Mouse (Mus musculus): ENCODE measurements around the gene Dcdc2a. TPM values are rescaled to one million over a fixed set of nuclear protein-coding genes. Genes with fewer than 3 reads are reported as not detected.

The Dcdc2a gene
- total RNA-seq, 2 experiments from 2014 or later: 9.5 to 10.4 TPM

DNA sequence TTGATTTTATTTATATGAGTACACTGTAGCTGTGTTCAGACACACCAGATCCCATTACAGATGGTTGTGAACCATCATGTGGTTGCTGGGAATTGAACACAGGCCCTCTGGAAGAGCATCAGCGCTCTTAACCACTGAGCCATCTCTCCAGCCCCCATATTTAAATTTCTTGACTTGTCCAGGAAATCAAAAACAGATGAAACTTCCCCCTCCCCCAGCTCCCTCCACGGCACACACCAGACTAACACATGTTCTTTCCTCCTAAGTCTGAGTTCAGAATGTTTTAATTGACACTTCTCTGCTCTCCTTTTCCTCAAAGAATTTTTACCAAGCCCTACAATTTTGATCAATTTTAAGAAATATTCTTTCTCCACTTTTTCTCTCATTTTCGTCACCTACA is 113.1 kb downstream of the Dcdc2a start:
- DNase-seq (ENCODE audit: low spot score in 2 of 2): no peak

GRCm38 (mm10) chr13:25177835-25178234 is 122.0 kb downstream of the Dcdc2a start:
- DNase-seq (ENCODE audit: low spot score in 2 of 2): no peak

DNA sequence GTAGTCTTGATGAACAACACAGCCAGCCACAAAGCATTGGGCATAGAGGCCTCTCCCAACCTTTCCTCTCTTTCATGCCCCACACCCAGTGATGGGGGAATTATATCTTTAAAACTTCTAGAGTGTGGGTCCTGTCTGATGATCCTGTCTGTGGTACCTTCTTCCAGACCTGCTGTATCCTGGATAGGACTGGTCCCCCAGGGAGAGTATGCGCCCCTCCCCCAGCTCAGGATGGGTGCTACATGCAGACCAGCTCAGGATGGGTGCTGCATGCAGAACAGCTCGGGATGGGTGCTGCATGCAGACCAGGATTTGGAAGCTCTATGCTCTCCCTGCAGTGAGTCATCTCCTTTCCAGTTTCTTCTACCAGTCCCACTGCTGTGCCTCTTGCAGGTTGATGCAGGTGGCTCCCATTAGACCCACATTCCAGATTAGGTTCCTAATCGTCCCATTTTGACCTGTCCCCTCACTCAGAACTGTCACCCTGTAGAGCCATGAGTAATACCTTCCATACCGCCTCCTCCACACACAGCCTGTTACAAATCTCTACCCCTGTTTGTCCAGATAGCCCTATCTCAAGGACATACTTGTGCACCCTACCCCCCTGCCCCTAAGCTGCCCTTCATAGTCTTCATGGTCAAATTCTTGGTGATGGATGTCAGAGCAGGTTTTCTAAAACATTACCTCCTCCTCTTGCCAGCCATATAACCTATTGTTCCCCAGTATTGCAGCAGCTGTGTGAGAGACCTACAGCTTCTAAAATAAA is 122.6 kb downstream of the Dcdc2a start:
- no peak for DNase-seq (ENCODE audit: low spot score in 2 of 2)

GRCm38 (mm10) chr13:25186436-25187325 is 130.9 kb downstream of the Dcdc2a start:
- peak; percentile 17 to 30 for DNase-seq (ENCODE audit: low spot score in 2 of 2)

DNA sequence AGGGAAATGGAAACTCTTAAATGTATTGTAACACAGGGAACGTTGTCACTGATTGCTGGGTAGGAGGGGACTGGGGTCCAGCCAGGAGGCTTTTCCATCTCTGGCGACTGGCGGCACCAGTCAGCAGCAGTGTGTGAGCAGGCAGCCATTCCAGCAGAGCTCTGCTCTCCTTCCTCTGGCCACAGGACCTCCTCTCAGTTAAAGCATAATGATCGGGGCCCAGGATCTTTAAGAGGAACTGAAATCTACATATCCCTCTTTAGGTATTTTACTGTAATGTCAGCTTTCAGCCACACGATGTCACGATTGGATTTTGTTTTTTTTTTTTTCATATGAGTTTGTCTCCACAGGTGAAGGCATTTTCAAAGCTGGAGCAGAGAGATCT is 131.5 kb downstream of the Dcdc2a start:
- peak; percentile 17 to 24 for DNase-seq (ENCODE audit: low spot score in 2 of 2)

GRCm38 (mm10) chr13:25189419-25190144 is 133.8 kb downstream of the Dcdc2a start:
- no peak for DNase-seq (ENCODE audit: low spot score in 2 of 2)

DNA sequence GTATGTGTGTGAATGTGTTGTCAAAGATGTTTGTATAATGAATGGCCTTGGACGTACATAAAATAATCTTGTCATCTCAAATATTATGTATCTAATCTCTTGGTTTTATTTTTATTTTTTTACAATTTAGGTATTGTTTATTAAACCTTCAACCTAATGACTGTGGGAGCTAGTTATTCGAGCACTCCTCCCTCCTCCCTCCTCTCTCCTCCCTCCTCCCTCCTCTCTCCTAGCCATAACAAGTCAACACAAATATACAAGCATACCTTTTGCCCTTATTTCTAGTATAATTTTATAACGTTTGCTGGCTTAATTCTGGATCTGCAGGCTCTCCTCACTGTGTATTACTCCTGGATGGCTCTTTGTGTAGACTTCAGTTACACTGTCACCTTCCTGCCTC is 134.4 kb downstream of the Dcdc2a start:
- no peak for DNase-seq (ENCODE audit: low spot score in 2 of 2)

DNA sequence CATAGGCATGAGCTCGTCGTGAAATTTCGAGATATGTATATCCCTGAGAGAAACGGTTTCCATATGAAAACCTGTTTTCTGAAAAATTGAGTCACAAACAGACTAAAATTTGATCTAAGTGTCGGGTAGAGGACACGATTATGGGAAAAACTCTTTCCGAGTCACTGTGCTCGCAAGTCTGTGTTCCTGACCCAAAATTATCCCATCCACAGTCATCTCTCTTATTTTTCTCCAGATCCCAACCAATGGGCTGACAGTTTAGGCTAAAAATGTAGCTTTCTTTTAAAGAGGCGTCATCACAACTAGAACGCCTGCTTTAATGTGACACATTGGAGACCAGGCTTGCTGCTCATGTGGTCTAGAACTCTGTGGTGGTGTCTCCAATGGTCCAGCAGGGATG is 139.9 kb downstream of the Dcdc2a start:
- no peak for DNase-seq (ENCODE audit: low spot score in 2 of 2)

DNA sequence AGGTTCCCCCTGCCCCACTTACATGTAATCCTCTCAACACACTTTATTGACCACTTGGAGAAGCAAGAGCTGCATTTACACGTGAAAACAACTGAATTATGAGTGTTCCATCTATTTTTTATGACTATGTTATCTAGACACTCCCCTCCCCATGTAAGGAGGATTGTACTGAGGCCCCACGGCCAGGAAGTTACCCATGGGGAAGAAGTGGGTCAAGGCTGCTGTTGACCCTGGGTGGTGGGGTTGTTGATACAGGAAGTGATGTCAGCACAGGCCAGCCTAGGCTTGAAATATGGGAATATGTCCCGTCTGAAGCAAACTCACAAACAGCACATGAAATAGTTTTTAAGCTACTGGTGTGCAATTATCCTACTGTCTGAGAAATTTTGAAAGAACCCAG is 144.1 kb downstream of the Dcdc2a start:
- DNase-seq (ENCODE audit: low spot score in 2 of 2): no peak

DNA sequence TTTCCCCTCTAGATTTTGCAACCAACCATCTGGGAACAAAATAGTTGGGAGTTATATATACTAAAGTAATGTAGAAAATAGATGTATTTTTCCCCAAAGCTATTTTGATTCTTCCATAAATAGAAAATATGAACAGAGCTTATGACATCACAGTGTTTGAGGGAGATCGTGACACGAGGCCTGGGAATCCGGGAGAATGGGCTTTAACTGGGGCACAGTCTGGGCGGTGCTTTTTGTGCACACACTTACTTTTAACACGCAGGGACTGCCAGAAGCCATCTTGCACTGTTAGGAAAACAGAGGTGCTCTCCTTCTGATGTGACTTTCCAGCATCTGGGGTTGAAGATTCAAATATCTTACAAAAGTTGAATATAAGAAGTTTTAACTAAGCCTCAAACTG is 151.1 kb downstream of the Dcdc2a start:
- DNase-seq (ENCODE audit: low spot score in 2 of 2): no peak

DNA sequence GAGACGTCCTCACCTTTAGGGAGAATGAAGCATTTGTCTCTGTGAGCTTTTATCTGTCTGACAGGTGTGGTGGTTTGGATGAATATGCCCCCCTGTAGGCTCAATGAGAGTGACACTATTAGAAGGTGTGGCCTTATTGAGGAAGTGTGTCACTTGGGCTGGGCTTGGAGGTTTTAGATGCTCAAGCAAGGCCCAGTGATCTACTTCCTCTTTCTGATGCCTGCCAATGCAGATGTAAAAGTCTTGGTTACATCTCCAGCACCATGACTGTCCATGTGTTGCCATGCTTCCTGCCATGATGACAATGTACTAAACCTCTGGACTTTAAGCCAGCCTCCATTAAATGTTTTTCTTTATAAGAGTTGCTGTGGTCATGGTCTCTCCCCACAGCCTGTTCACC is 162.6 kb downstream of the Dcdc2a start:
- DNase-seq (ENCODE audit: low spot score in 2 of 2): no peak

DNA sequence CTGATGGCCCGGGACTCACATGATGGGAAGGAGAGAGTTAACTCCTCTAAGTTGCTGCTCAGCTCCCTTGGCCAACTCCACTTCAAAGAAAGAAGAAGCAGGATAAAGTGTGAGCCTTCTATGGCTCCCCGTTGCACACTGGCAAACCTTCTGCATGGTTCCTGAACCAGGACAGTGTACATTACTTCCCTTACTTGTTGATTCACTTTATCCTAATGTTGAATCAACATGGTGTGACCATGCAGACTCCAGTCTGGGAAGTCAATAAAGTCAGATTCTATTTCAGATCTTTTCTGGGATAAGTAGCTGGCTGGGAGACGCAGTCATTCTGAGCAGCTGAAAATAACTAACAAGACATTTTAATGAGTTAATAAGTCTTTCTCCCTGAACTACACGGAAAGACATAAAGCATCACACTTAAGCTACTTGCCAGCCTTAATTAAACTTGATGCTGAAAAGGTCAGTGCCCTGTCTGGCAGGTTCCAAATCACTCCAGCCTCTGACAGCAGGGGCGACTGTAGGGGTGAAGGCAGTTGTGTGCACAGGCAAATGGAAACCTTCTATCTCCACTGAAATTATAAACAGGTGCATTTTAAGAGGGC is 164.5 kb downstream of the Dcdc2a start:
- DNase-seq (ENCODE audit: low spot score in 2 of 2): no peak

DNA sequence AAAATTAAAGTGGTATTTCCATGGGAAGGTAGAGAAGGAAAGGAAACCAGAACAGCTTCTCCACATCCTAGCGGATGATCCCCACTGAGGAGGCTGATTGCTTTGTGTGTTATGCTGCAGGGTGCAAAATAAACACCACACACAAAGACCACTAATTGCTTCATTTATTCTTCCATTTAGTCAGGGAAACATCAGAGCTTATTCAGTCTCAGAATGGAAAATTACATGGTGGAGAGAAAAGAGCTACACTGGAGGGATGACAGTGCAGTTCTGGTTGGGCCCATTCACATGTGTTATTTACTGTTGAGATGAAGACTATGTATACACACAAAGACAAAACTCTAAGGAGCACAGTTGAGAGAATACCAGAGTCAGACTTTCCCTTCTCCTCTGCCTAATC is 196.1 kb downstream of the Dcdc2a start:
- DNase-seq (ENCODE audit: low spot score in 2 of 2): no peak

GRCm38 (mm10) chr13:25254478-25255263 is 198.9 kb downstream of the Dcdc2a start:
- DNase-seq (ENCODE audit: low spot score in 2 of 2): no peak

GRCm38 (mm10) chr13:25257608-25258007 is 201.8 kb downstream of the Dcdc2a start:
- DNase-seq (ENCODE audit: low spot score in 2 of 2): no peak

Other genes starting within 250 kb of the Dcdc2a start
- 10 to 100 TPM; 73.0 to 83.6 TPM for gene Acot13, start 224.5 kb upstream of the Dcdc2a start, total RNA-seq (2021)
- 10 to 100 TPM; 22.8 to 23.2 TPM for gene Tdp2, start 224.3 kb upstream of the Dcdc2a start, total RNA-seq (2021)
- gene D130043K22Rik, start 210.9 kb upstream of the Dcdc2a start, total RNA-seq (2021): 10 to 100 TPM; 27.8 to 28.1 TPM
- gene Aldh5a1, start 118.3 kb upstream of the Dcdc2a start, total RNA-seq (2021): 10 to 100 TPM; 69.4 to 71.2 TPM
- gene Gpld1, start 112.9 kb upstream of the Dcdc2a start, total RNA-seq (2021): 10 to 100 TPM; 12.6 to 14.1 TPM
- gene Mrs2, start 35.6 kb upstream of the Dcdc2a start, total RNA-seq (2021): 10 to 100 TPM; 60.4 to 62.1 TPM
- gene Nrsn1, start 214.5 kb downstream of the Dcdc2a start, total RNA-seq (2021): 100 to 1,000 TPM; 184 to 215 TPM